Mouse (Mus musculus): ENCODE measurements around the gene Myrf. TPM values are rescaled to one million over a fixed set of nuclear protein-coding genes. Genes with fewer than 3 reads are reported as not detected.
A peak's percentile ranks its signal among the peaks of the same experiment; 100 is the strongest.

Gene Myrf
- polyA plus RNA-seq, 1 experiment from 2014 or later, result 5.0 TPM

DNA sequence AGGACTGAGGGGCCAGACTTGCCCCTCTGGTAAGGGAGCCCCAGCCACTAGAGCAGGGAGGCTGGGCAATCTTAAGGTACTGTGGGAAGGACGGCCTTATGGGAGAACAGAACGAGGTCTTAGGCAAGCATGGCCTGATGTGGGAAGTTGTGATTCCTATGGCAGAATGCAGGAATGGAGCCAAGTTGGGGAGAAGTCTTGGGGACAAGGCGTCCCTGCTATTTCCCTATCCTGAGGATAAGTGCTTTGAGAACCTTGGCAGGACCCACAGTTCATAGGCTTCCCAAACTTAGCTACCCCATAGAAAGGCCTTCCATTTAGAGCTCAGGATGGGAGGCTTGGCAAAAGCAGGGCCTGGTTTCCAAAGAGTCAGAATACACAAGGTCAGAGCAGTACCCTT lies 31.7 kb downstream of the Myrf start:
- H3K4me1 ChIP-seq (ENCODE audit: insufficient read depth, low read depth, low read length), result no peaks in the 10 kb centered on the region
- ATAC-seq, result no peak
- no peak for DNase-seq (ENCODE audit: low spot score)
- 65% methylated on average over 3 of the region's 3 CpGs for WGBS
- no peaks in the 10 kb centered on the region for H3K9me3 ChIP-seq (ENCODE audit: low read length)
- no peak overlapping the region for H3K27ac ChIP-seq (ENCODE audit: low read length)
- TF ChIP-seq EP300 (IDR thresholded peaks at IDR 0.05) (no peak), CTCF (IDR thresholded peaks at IDR 0.05) (no peak)
- H3K4me3 ChIP-seq (ENCODE audit: low read depth, low read length), result no peak overlapping the region
- no peaks in the 10 kb centered on the region for H3K27me3 ChIP-seq (replicated peaks; ENCODE audit: insufficient read depth, low read length)
- H3K4me2 ChIP-seq (replicated peaks; ENCODE audit: low read depth, low read length), result no peak overlapping the region
- peaks cover 42% of the 10 kb centered on the region for H3K36me3 ChIP-seq (ENCODE audit: insufficient read depth, low read length)
- H3K9ac ChIP-seq (replicated peaks; ENCODE audit: low read depth), result no peak overlapping the region

DNA sequence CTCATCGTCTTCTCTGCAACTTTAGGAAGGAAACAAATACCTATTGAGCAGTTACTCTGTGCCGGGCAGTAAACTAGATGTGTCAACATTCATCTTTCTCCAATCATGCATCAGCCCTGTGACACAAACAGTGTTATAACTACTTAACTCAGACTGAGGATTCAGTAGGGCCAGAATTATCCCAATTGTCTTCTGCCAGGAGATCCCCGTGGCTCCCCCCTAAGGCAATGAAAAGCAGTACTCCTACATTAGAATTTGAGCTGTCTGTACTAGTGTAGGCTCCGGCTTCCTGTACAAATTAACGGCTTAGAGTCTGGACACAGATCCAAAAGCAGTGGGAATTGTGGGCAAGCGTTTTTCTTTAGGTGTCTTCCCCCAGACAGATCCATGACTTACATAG lies 35.5 kb downstream of the Myrf start:
- peak; percentile 54 for DNase-seq (ENCODE audit: low spot score)
- Histone ChIP-seq H3K27me3 (replicated peaks; ENCODE audit: insufficient read depth, low read length) (no peaks in the 10 kb centered on the region), H3K27ac (ENCODE audit: low read length) (peak overlapping the region; percentile 93), H3K4me2 (replicated peaks; ENCODE audit: low read depth, low read length) (peak overlapping the region; percentile 73; the same call in 1 of the 2 replicates), H3K9ac (replicated peaks; ENCODE audit: low read depth) (no peak overlapping the region), H3K36me3 (ENCODE audit: insufficient read depth, low read length) (peaks cover 35% of the 10 kb centered on the region), H3K9me3 (ENCODE audit: low read length) (no peaks in the 10 kb centered on the region), H3K4me3 (ENCODE audit: low read depth, low read length) (no peak overlapping the region), H3K4me1 (ENCODE audit: insufficient read depth, low read depth, low read length) (0 out of 2 replicates have a peak, but pooled peaks cover 3% of the 10 kb centered on the region)
- 47% methylated on average over 6 of the region's 6 CpGs for WGBS
- ATAC-seq, result peak; percentile 38
- TF ChIP-seq EP300 (IDR thresholded peaks at IDR 0.05), result no peak
- TF ChIP-seq CTCF (IDR thresholded peaks at IDR 0.05), result peak; percentile 40

DNA sequence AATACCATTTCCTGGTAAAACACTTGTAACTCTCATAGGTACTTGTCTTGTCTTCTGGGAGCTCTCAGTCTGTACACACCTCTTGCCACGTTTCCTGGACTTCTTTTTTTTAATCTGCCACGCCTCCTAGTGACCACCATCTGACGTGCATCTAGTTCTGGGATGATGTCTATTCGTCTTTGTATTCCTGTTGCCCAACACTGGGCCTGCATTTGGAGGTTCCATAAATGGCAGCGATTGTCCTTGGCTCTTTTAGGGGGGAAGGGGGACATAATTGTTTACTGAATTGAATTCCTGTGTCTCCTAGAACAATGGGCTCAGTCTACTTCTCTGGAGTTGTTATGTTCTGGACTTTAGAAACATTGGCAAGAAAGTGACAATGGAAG lies 35.9 kb downstream of the Myrf start:
- 0% methylated on average over 5 of the region's 5 CpGs for WGBS
- peaks cover 35% of the 10 kb centered on the region for H3K36me3 ChIP-seq (ENCODE audit: insufficient read depth, low read length)

GRCm38 (mm10) chr19:10203848-10204615 lies 36.5 kb downstream of the Myrf start, which contains the start of the genes Tmem258 and Fen1:
Tmem258 (plus strand) TSS chr19:10204014.
Fen1 (minus strand) TSS chr19:10204169.
- Histone ChIP-seq H3K9me3 (ENCODE audit: low read length) (no peaks in the 10 kb centered on the region), H3K4me2 (replicated peaks; ENCODE audit: low read depth, low read length) (peak within 1 kb of the TSS; percentile 73), H3K27ac (ENCODE audit: low read length) (peak within 1 kb of the TSS; percentile 93), H3K9ac (replicated peaks; ENCODE audit: low read depth) (peak within 1 kb of the TSS; percentile 74), H3K4me3 (ENCODE audit: low read depth, low read length) (peak within 1 kb of the TSS; percentile 84), H3K27me3 (replicated peaks; ENCODE audit: insufficient read depth, low read length) (no peaks in the 10 kb centered on the region), H3K36me3 (ENCODE audit: insufficient read depth, low read length) (peaks cover 33% of the 10 kb centered on the region), H3K4me1 (ENCODE audit: insufficient read depth, low read depth, low read length) (0 out of 2 replicates have a peak, but pooled peaks cover 3% of the 10 kb centered on the region)
- TF ChIP-seq CTCF (IDR thresholded peaks at IDR 0.05) (no peak), EP300 (IDR thresholded peaks at IDR 0.05) (no peak)
- WGBS, result under 1% methylated on average over 40 of the region's 40 CpGs
- ATAC-seq (peak; percentile 92), DNase-seq (ENCODE audit: low spot score) (peak; percentile 96)

More for the DNA sequence above, 35.9 kb downstream of the Myrf start:
- H3K4me3 ChIP-seq (ENCODE audit: low read depth, low read length), result peak overlapping the region; percentile 84
- peak overlapping the region; percentile 73 for H3K4me2 ChIP-seq (replicated peaks; ENCODE audit: low read depth, low read length)
- TF ChIP-seq CTCF (IDR thresholded peaks at IDR 0.05) (peak; percentile 53), EP300 (IDR thresholded peaks at IDR 0.05) (peak; percentile 82; the same call in 1 of the 2 replicates)
- peak overlapping the region; percentile 93 for H3K27ac ChIP-seq (ENCODE audit: low read length)
- H3K9me3 ChIP-seq (ENCODE audit: low read length), result no peaks in the 10 kb centered on the region
- H3K4me1 ChIP-seq (ENCODE audit: insufficient read depth, low read depth, low read length), result 0 out of 2 replicates have a peak, but pooled peaks cover 3% of the 10 kb centered on the region
- H3K9ac ChIP-seq (replicated peaks; ENCODE audit: low read depth), result peak overlapping the region; percentile 74
- peak; percentile 69 for ATAC-seq
- DNase-seq (ENCODE audit: low spot score), result peak; percentile 93
- no peaks in the 10 kb centered on the region for H3K27me3 ChIP-seq (replicated peaks; ENCODE audit: insufficient read depth, low read length)

DNA sequence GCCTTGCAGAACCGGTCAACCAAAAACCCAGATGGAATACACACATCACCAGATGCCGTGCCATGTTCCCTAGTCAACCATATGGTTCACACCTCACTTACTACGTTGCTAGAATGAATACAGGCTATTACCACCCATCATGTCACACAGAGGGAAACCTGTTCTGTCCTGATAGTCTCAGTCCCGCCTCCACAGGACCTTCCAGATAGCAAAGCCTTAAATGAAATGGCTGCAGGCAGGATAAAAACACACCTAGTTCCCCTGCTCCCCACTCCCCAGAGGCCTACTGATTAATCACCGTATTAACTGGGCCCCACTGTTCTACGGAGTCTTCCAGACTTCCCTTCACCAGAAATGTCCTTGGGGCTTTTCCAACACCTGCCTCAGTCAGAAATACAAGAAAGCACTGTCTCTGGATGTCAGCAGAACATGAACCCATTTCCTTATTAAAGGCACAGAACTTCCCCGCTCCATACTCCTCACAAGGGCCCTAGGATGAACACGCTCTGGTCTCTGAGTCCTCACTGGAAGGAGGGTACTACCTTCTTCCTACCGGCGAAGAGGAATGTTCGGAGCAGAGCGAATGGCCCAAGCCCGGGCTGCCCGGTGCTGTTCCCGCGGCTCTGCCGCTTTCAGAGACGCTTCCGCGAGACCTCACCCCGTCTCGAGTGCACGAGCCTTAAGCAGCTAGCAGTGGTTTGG lies 37.3 kb downstream of the Myrf start:
- Histone ChIP-seq H3K4me2 (replicated peaks; ENCODE audit: low read depth, low read length) (peak overlapping the region; percentile 73), H3K27me3 (replicated peaks; ENCODE audit: insufficient read depth, low read length) (no peaks in the 10 kb centered on the region), H3K36me3 (ENCODE audit: insufficient read depth, low read length) (peaks cover 28% of the 10 kb centered on the region), H3K4me3 (ENCODE audit: low read depth, low read length) (peak overlapping the region; percentile 84), H3K9me3 (ENCODE audit: low read length) (no peaks in the 10 kb centered on the region), H3K4me1 (ENCODE audit: insufficient read depth, low read depth, low read length) (0 out of 2 replicates have a peak, but pooled peaks cover 3% of the 10 kb centered on the region), H3K27ac (ENCODE audit: low read length) (peak overlapping the region; percentile 93), H3K9ac (replicated peaks; ENCODE audit: low read depth) (peak overlapping the region; percentile 74)
- TF ChIP-seq EP300 (IDR thresholded peaks at IDR 0.05) (no peak), CTCF (IDR thresholded peaks at IDR 0.05) (no peak)
- under 1% methylated on average over 23 of the region's 23 CpGs for WGBS
- ATAC-seq (no peak), DNase-seq (ENCODE audit: low spot score) (no peak)

GRCm38 (mm10) chr19:10198723-10199122 lies 41.8 kb downstream of the Myrf start:
- 27% methylated on average over 3 of the region's 3 CpGs for WGBS
- H3K9ac ChIP-seq (replicated peaks; ENCODE audit: low read depth), result no peak overlapping the region
- H3K36me3 ChIP-seq (ENCODE audit: insufficient read depth, low read length), result peaks cover 18% of the 10 kb centered on the region; the same call in 1 of the 2 replicates
- H3K27ac ChIP-seq (ENCODE audit: low read length), result no peak overlapping the region
- ATAC-seq (peak; percentile 52), DNase-seq (ENCODE audit: low spot score) (peak; percentile 91)
- H3K4me3 ChIP-seq (ENCODE audit: low read depth, low read length), result no peak overlapping the region
- no peaks in the 10 kb centered on the region for H3K9me3 ChIP-seq (ENCODE audit: low read length)
- no peak overlapping the region for H3K4me2 ChIP-seq (replicated peaks; ENCODE audit: low read depth, low read length)
- no peaks in the 10 kb centered on the region for H3K27me3 ChIP-seq (replicated peaks; ENCODE audit: insufficient read depth, low read length)
- H3K4me1 ChIP-seq (ENCODE audit: insufficient read depth, low read depth, low read length), result 0 out of 2 replicates have a peak, but pooled peaks cover 3% of the 10 kb centered on the region
- no peak for TF ChIP-seq EP300 (IDR thresholded peaks at IDR 0.05)
- peak; percentile 94 for TF ChIP-seq CTCF (IDR thresholded peaks at IDR 0.05)
